9 mouse cellular contexts compared by ENCODE assay signal in genomic region chr13:52879918-52880317, GRCm38 (mm10). TPM values are rescaled to one million over a fixed set of nuclear protein-coding genes. Genes with fewer than 3 reads are reported as not detected.
DNase-seq lines count a peak whose midpoint lies in the region; ATAC-seq lines count a peak whose summit lies in the region.
"Had no signal": no experiment of that assay in that cellular context is flagged by ENCODE, and none has a peak within 500 bp of the region (broad histone marks: within the 10 kb centered on the region; RNA-seq: fewer than 3 reads in every experiment).

No protein-coding gene starts in this region.

- H3K4me1 ChIP-seq in lung, embryonic 15.5 days = 0 out of 2 replicates have a peak, but pooled peaks cover 6% of the 10 kb centered on the region
- H3K4me1 ChIP-seq in embryonic facial prominence, embryonic 10.5 days = peaks cover 37% of the 10 kb centered on the region
- H3K4me1 ChIP-seq in heart, embryonic 12.5 days (replicated peaks) = peaks cover 45% of the 10 kb centered on the region
- H3K4me1 ChIP-seq in neural tube, embryonic 14.5 days (ENCODE audit: control insufficient read depth, insufficient read depth, low read length) = peaks cover 28% of the 10 kb centered on the region
- H3K4me1 ChIP-seq in liver, embryonic 12.5 days = no peaks in the 10 kb centered on the region

- no peak overlapping the region for H3K9ac ChIP-seq in lung, embryonic 15.5 days
- H3K9ac ChIP-seq in heart, embryonic 12.5 days = no peak overlapping the region
- no peak overlapping the region for H3K9ac ChIP-seq in neural tube, embryonic 14.5 days (replicated peaks; ENCODE audit: low read depth, low read length)
- no peak overlapping the region for H3K9ac ChIP-seq in liver, embryonic 12.5 days

- DNase-seq in lung, postnatal 36 days = no peak
- DNase-seq in embryonic facial prominence, embryonic 10.5 days (ENCODE audit: low spot score) = no peak
- no peak for DNase-seq in yolk sac, embryonic 10.5 days (ENCODE audit: low spot score)
- DNase-seq in right cerebral cortex, postnatal 10 days (ENCODE audit: low spot score in 2 of 2) = no peak

- H3K27me3 ChIP-seq in lung, embryonic 15.5 days = no peaks in the 10 kb centered on the region
- no peaks in the 10 kb centered on the region for H3K27me3 ChIP-seq in embryonic facial prominence, embryonic 10.5 days (replicated peaks; ENCODE audit: low read depth, poor library complexity, severe bottlenecking)
- H3K27me3 ChIP-seq in heart, embryonic 12.5 days (replicated peaks) = no peaks in the 10 kb centered on the region
- H3K27me3 ChIP-seq in neural tube, embryonic 14.5 days (ENCODE audit: control insufficient read depth, insufficient read depth, low read length) = no peaks in the 10 kb centered on the region
- no peaks in the 10 kb centered on the region for H3K27me3 ChIP-seq in liver, embryonic 12.5 days (replicated peaks)
- H3K27me3 ChIP-seq: megakaryocyte, embryonic 14.5 days had no signal

- no peak overlapping the region for H3K4me3 ChIP-seq in lung, embryonic 15.5 days
- H3K4me3 ChIP-seq in embryonic facial prominence, embryonic 10.5 days = no peak overlapping the region
- no peak overlapping the region for H3K4me3 ChIP-seq in heart, embryonic 12.5 days
- H3K4me3 ChIP-seq in neural tube, embryonic 14.5 days (ENCODE audit: low read depth, low read length) = no peak overlapping the region
- no peak overlapping the region for H3K4me3 ChIP-seq in liver, embryonic 12.5 days
- H3K4me3 ChIP-seq: megakaryocyte, embryonic 14.5 days had no signal

- H3K36me3 ChIP-seq in lung, embryonic 15.5 days = no peaks in the 10 kb centered on the region
- no peaks in the 10 kb centered on the region for H3K36me3 ChIP-seq in embryonic facial prominence, embryonic 10.5 days (replicated peaks)
- H3K36me3 ChIP-seq in heart, embryonic 12.5 days = no peaks in the 10 kb centered on the region
- no peaks in the 10 kb centered on the region for H3K36me3 ChIP-seq in neural tube, embryonic 14.5 days (ENCODE audit: control insufficient read depth, insufficient read depth, low read length)
- no peaks in the 10 kb centered on the region for H3K36me3 ChIP-seq in liver, embryonic 12.5 days

- no peaks in the 10 kb centered on the region for H3K9me3 ChIP-seq in lung, embryonic 15.5 days
- no peaks in the 10 kb centered on the region for H3K9me3 ChIP-seq in embryonic facial prominence, embryonic 10.5 days
- no peaks in the 10 kb centered on the region for H3K9me3 ChIP-seq in heart, embryonic 12.5 days (replicated peaks)
- H3K9me3 ChIP-seq in neural tube, embryonic 14.5 days (ENCODE audit: control insufficient read depth, low read length) = no peaks in the 10 kb centered on the region
- no peaks in the 10 kb centered on the region for H3K9me3 ChIP-seq in liver, embryonic 12.5 days (replicated peaks)
- H3K9me3 ChIP-seq: megakaryocyte, embryonic 14.5 days had no signal

- WGBS in lung, embryonic 15.5 days = 57% methylated on average over 12 of the region's 12 CpGs
- WGBS in embryonic facial prominence, embryonic 10.5 days = 43% methylated on average over 12 of the region's 12 CpGs
- 46% methylated on average over 12 of the region's 12 CpGs for WGBS in heart, embryonic 12.5 days
- WGBS in neural tube, embryonic 14.5 days = 40% methylated on average over 12 of the region's 12 CpGs
- 73% methylated on average over 12 of the region's 12 CpGs for WGBS in liver, embryonic 12.5 days (ENCODE audit: insufficient replicate concordance)

- 0 out of 2 replicates have a peak overlapping the region, but pooled peaks have one; percentile 17 for H3K27ac ChIP-seq in lung, embryonic 15.5 days
- peak overlapping the region; percentile 57 for H3K27ac ChIP-seq in embryonic facial prominence, embryonic 10.5 days (replicated peaks)
- H3K27ac ChIP-seq in heart, embryonic 12.5 days (ENCODE audit: poor library complexity, severe bottlenecking) = peak overlapping the region; percentile 67; the same call in 1 of the 2 replicates
- peak overlapping the region; percentile 40; the same call in 1 of the 2 replicates for H3K27ac ChIP-seq in neural tube, embryonic 14.5 days (ENCODE audit: low read depth, low read length)
- H3K27ac ChIP-seq in liver, embryonic 12.5 days = no peak overlapping the region

- ATAC-seq in lung, embryonic 15.5 days (ENCODE audit: borderline replicate concordance, extremely low read depth, low FRiP score, low TSS enrichment) = peak; percentile 19; the same call in 1 of the 2 replicates
- ATAC-seq in heart, embryonic 12.5 days (ENCODE audit: insufficient number of reproducible peaks, low FRiP score) = no peak
- ATAC-seq in neural tube, embryonic 14.5 days (ENCODE audit: low read depth) = peak; percentile 31; the same call in 1 of the 2 replicates
- ATAC-seq in liver, embryonic 12.5 days = no peak

- H3K4me2 ChIP-seq in lung, embryonic 15.5 days = no peak overlapping the region
- no peak overlapping the region for H3K4me2 ChIP-seq in heart, embryonic 12.5 days
- H3K4me2 ChIP-seq in neural tube, embryonic 14.5 days (ENCODE audit: low read depth, low read length) = no peak overlapping the region
- H3K4me2 ChIP-seq in liver, embryonic 12.5 days = no peak overlapping the region

RNA-seq across cellular contexts. Expression of gene Auh, which starts 49.6 kb away (rescaled TPM):
- polyA plus RNA-seq in lung, embryonic 15.5 days (2015; fragmentation: Nextera tagmentation; extraction: Ambion mirVana) = 38.4 and 45.7 TPM in 2 replicates
- polyA plus RNA-seq in embryonic facial prominence, embryonic 10.5 days (2016; fragmentation: Nextera tagmentation; extraction: Ambion mirVana) = 30.7 and 32.9 TPM in 2 replicates
- polyA plus RNA-seq in heart, embryonic 12.5 days (2016; fragmentation: Nextera tagmentation; extraction: Ambion mirVana) = 51.3 and 55.2 TPM in 2 replicates
- 63.6 and 65.8 TPM in 2 replicates for polyA plus RNA-seq in neural tube, embryonic 14.5 days (2014; fragmentation: Nextera tagmentation; extraction: Ambion mirVana)
- polyA plus RNA-seq in liver, embryonic 12.5 days (2016; fragmentation: Nextera tagmentation; extraction: Ambion mirVana) = 30.1 and 32.6 TPM in 2 replicates

Comparison
In these comparisons a context has a peak if more than half of its experiments do, and no peak if none do; other contexts are left out.
1. ATAC-seq: peak in lung, embryonic 15.5 days (single experiment) and neural tube, embryonic 14.5 days (single experiment); none in heart, embryonic 12.5 days (single experiment) and liver, embryonic 12.5 days (single experiment).